Mouse (Mus musculus) layer of hippocampus, postnatal 25 days (tissue): ENCODE measurements around the gene Dynlt1f. TPM values are rescaled to one million over a fixed set of nuclear protein-coding genes. Genes with fewer than 3 reads are reported as not detected.

ENCODE experiments used
- total RNA-seq, 2 experiments: library from RNA; stranded (reverse); gene quantifications; 2 replicates each; pipeline ENCODE4 v1.2.3; 2021

The Dynlt1f gene
- total RNA-seq, 2 experiments from 2014 or later, result 33.5 to 35.3 TPM

Other genes with a start within 250 kb of the Dynlt1f start
- 10 to 100 TPM; 51.8 to 54.1 TPM for gene Dynlt1b, start 225.8 kb downstream of the Dynlt1f start, total RNA-seq
- 10 to 100 TPM; 13.4 to 26.8 TPM for gene Dynlt1c, start 54.2 kb downstream of the Dynlt1f start, total RNA-seq
- gene Sytl3, start 3.2 kb upstream of the Dynlt1f start, total RNA-seq, result under 1 TPM in 1 of 2 experiments, not detected in 1; 0.22 TPM
- 10 to 100 TPM; 48.4 to 48.7 TPM for gene Ezr, start 126.9 kb upstream of the Dynlt1f start, total RNA-seq